In genomic region chr7:127121061-127121910, GRCm38 (mm10) we compare ENCODE assay signal across 9 mouse cellular contexts. TPM values are rescaled to one million over a fixed set of nuclear protein-coding genes. Genes with fewer than 3 reads are reported as not detected.
DNase-seq lines count a peak whose midpoint lies in the region; ATAC-seq and TF ChIP-seq lines count a peak whose summit lies in the region.
"Had no signal": no experiment of that assay in that cellular context is flagged by ENCODE, and none has a peak within 500 bp of the region (broad histone marks: within the 10 kb centered on the region; RNA-seq: fewer than 3 reads in every experiment).

No protein-coding gene starts in this region.

- H3K4me3 ChIP-seq in gastrocnemius, adult 2 months = peak overlapping the region; percentile 45
- 0 out of 2 replicates have a peak overlapping the region, but pooled peaks have one; percentile 5 for H3K4me3 ChIP-seq in intestine, postnatal 0 days (ENCODE audit: low read depth, low read length)
- H3K4me3 ChIP-seq in liver, adult 2 months (ENCODE audit: insufficient read depth, low read depth, low read length) = peak overlapping the region; percentile 51

- peak overlapping the region; percentile 44 for H3K4me2 ChIP-seq in intestine, postnatal 0 days (replicated peaks; ENCODE audit: low read depth)

- no peaks in the 10 kb centered on the region for H3K36me3 ChIP-seq in intestine, postnatal 0 days (ENCODE audit: control insufficient read depth, insufficient read depth)
- H3K36me3 ChIP-seq in liver, adult 2 months (ENCODE audit: control insufficient read depth, insufficient read depth, low read length) = no peaks in the 10 kb centered on the region

- 23% methylated on average over 21 of the region's 21 CpGs for WGBS in intestine, postnatal 0 days
- 10% methylated on average over 21 of the region's 21 CpGs for WGBS in liver, adult 2 months

- peak overlapping the region; percentile 40; the same call in 1 of the 2 replicates for H3K27ac ChIP-seq in gastrocnemius, adult 2 months
- peak overlapping the region; percentile 35; the same call in 1 of the 2 replicates for H3K27ac ChIP-seq in intestine, postnatal 0 days (ENCODE audit: low read depth, low read length)
- peak overlapping the region; percentile 99 for H3K27ac ChIP-seq in liver, adult 2 months (replicated peaks; ENCODE audit: insufficient read depth, low read depth, low read length)

- TF ChIP-seq CTCF in gastrocnemius, adult 2 months (IDR thresholded peaks at IDR 0.05) = no peak
- TF ChIP-seq CTCF in intestine, postnatal 0 days (IDR thresholded peaks at IDR 0.05; ENCODE audit: low read depth) = no peak
- no peak for TF ChIP-seq CTCF in liver, adult 2 months (IDR thresholded peaks at IDR 0.05; ENCODE audit: low read depth, low read length)

- H3K9ac ChIP-seq in intestine, postnatal 0 days (ENCODE audit: low read depth, low read length) = no peak overlapping the region
- peak overlapping the region; percentile 74 for H3K9ac ChIP-seq in liver, adult 2 months (ENCODE audit: low read depth, low read length)

- peak; percentile 60 for DNase-seq in gastrocnemius, adult 2 months
- DNase-seq in gastrocnemius, postnatal 14 days = no peak
- DNase-seq in ES-CJ7 (ENCODE audit: low read depth, low spot score) = peak; percentile 71
- peak; percentile 92 for DNase-seq in liver, adult 2 months (ENCODE audit: extremely low read depth, low read depth, low spot score)
- no peak for DNase-seq in layer of hippocampus, postnatal 25 days (ENCODE audit: extremely low spot score in 1 of 2, low spot score in 1 of 2)
- no peak for DNase-seq in lung, postnatal 4 days
- no peak for DNase-seq in adrenal gland, postnatal 10 days
- DNase-seq: left cerebral cortex, postnatal 4 days had no signal

- intact Hi-C loops in gastrocnemius, adult 2 months (cut with DNase I) = loop anchor here (5.0 kb wide), 1 partner anchor 61 kb away; no protein-coding TSS in a partner anchor
- intact Hi-C loops in gastrocnemius, postnatal 14 days (cut with DNase I; ENCODE audit: low total_unique reads) = no loop called here

- H3K27me3 ChIP-seq in intestine, postnatal 0 days (replicated peaks; ENCODE audit: control insufficient read depth, insufficient read depth, low read length) = no peaks in the 10 kb centered on the region
- H3K27me3 ChIP-seq in liver, adult 2 months (ENCODE audit: control insufficient read depth, insufficient read depth, low read length) = no peaks in the 10 kb centered on the region

- peaks cover 19% of the 10 kb centered on the region for H3K4me1 ChIP-seq in intestine, postnatal 0 days (replicated peaks; ENCODE audit: control insufficient read depth, insufficient read depth, low read length)
- peaks cover 18% of the 10 kb centered on the region for H3K4me1 ChIP-seq in liver, adult 2 months (ENCODE audit: control insufficient read depth, insufficient read depth, low read length)

- H3K79me2 ChIP-seq in liver, adult 2 months (ENCODE audit: control insufficient read depth, insufficient read depth, low read length) = no peaks in the 10 kb centered on the region

- peak; percentile 62 for ATAC-seq in intestine, postnatal 0 days

- peak; percentile 62 for TF ChIP-seq POLR2A in liver, adult 2 months (IDR thresholded peaks at IDR 0.05; ENCODE audit: extremely low read depth, insufficient read depth, low read length)

- 0 out of 2 replicates have a peak, but pooled peaks cover 2% of the 10 kb centered on the region for H3K9me3 ChIP-seq in intestine, postnatal 0 days (ENCODE audit: control insufficient read depth)

RNA-seq across cellular contexts. Expression of gene Qprt, which starts 0.7 kb away (rescaled TPM):
- total RNA-seq in gastrocnemius, adult 2 months (2021) = under 1 TPM; 0.31 to 0.53 TPM
- 1 to 10 TPM in 1 of 2 experiments, under 1 TPM in 1; 0.97 to 1.4 TPM for total RNA-seq in gastrocnemius, postnatal 14 days (2021)
- polyA plus RNA-seq in intestine, postnatal 0 days (2015; fragmentation: Nextera tagmentation; extraction: Ambion mirVana) = 1.8 and 2.0 TPM in 2 replicates
- 116 and 129 TPM in 2 replicates for total RNA-seq in liver, adult 2 months (2014; rRNA removed)
- 196 and 210 TPM in 2 replicates for polyA plus RNA-seq in liver, adult 2 months (2012; rRNA removed)
- under 1 TPM; 0.30 to 0.35 TPM for total RNA-seq in layer of hippocampus, postnatal 25 days (2021)
- 10 to 100 TPM in 1 of 2 experiments, 1 to 10 TPM in 1; 7.6 to 20.7 TPM for total RNA-seq in adrenal gland, postnatal 10 days (2021)

RNA-seq across cellular contexts. Expression of gene Spn, which starts 16.3 kb away (rescaled TPM):
- under 1 TPM in 1 of 2 experiments, not detected in 1; 0.17 TPM for total RNA-seq in gastrocnemius, adult 2 months (2021)
- under 1 TPM; 0.24 to 0.27 TPM for total RNA-seq in gastrocnemius, postnatal 14 days (2021)
- 0.09 and 0.13 TPM in 2 replicates for polyA plus RNA-seq in intestine, postnatal 0 days (2015; fragmentation: Nextera tagmentation; extraction: Ambion mirVana)
- total RNA-seq in liver, adult 2 months (2014; rRNA removed) = 0.27 and 0.28 TPM in 2 replicates
- polyA plus RNA-seq in liver, adult 2 months (2012; rRNA removed) = 0.54 and 0.88 TPM in 2 replicates
- total RNA-seq in layer of hippocampus, postnatal 25 days (2021) = under 1 TPM; 0.28 to 0.42 TPM
- total RNA-seq in adrenal gland, postnatal 10 days (2021) = 1 to 10 TPM; 3.2 to 3.3 TPM

RNA-seq across cellular contexts. Expression of gene AI467606, which starts 30.1 kb away (rescaled TPM):
- total RNA-seq in gastrocnemius, adult 2 months (2021) = under 1 TPM; 0.51 to 0.92 TPM
- under 1 TPM; 0.95 to 0.96 TPM for total RNA-seq in gastrocnemius, postnatal 14 days (2021)
- polyA plus RNA-seq in intestine, postnatal 0 days (2015; fragmentation: Nextera tagmentation; extraction: Ambion mirVana) = 5.2 and 5.8 TPM in 2 replicates
- 0.28 and 0.34 TPM in 2 replicates for total RNA-seq in liver, adult 2 months (2014; rRNA removed)
- polyA plus RNA-seq in liver, adult 2 months (2012; rRNA removed) = 1.2 and 1.3 TPM in 2 replicates
- 1 to 10 TPM; 1.2 to 1.5 TPM for total RNA-seq in layer of hippocampus, postnatal 25 days (2021)
- total RNA-seq in adrenal gland, postnatal 10 days (2021) = 1 to 10 TPM; 3.3 TPM

RNA-seq across cellular contexts. Expression of gene Zg16, which starts 34.2 kb away (rescaled TPM):
- not detected for total RNA-seq in gastrocnemius, adult 2 months (2021)
- total RNA-seq in gastrocnemius, postnatal 14 days (2021) = not detected
- 175 and 225 TPM in 2 replicates for polyA plus RNA-seq in intestine, postnatal 0 days (2015; fragmentation: Nextera tagmentation; extraction: Ambion mirVana)
- 11.2 and 47.8 TPM in 2 replicates for total RNA-seq in liver, adult 2 months (2014; rRNA removed)
- polyA plus RNA-seq in liver, adult 2 months (2012; rRNA removed) = 1.2 and 2.3 TPM in 2 replicates
- total RNA-seq in layer of hippocampus, postnatal 25 days (2021) = not detected
- under 1 TPM in 1 of 2 experiments, not detected in 1; 0.51 TPM for total RNA-seq in adrenal gland, postnatal 10 days (2021)
- total RNA-seq: left cerebral cortex, postnatal 4 days had no signal

Comparison
In these comparisons a context has a peak if more than half of its experiments do, and no peak if none do; other contexts are left out.
1. DNase-seq: peak in gastrocnemius, adult 2 months (single experiment), ES-CJ7 (single experiment) and liver, adult 2 months (single experiment); none in gastrocnemius, postnatal 14 days (single experiment), layer of hippocampus, postnatal 25 days (0 of 2), lung, postnatal 4 days (0 of 2) and adrenal gland, postnatal 10 days (single experiment).
2. H3K27ac ChIP-seq: peak in every context shown above with its lines; median percentile 99 in liver, adult 2 months; 40 in gastrocnemius, adult 2 months; 35 in intestine, postnatal 0 days.
3. Peak in every context shown above with its lines, with median percentiles within 50 percentile points of each other: H3K4me3 ChIP-seq.